Mouse (Mus musculus): ENCODE measurements around the gene Acvr1. TPM values are rescaled to one million over a fixed set of nuclear protein-coding genes. Genes with fewer than 3 reads are reported as not detected.

Acvr1 gene
- polyA plus RNA-seq, 1 experiment from 2014 or later: 4.8 TPM

GRCm38 (mm10) chr2:58432211-58432610, 134.7 kb downstream of the Acvr1 start:
- Histone ChIP-seq H3K4me2 (ENCODE audit: low read depth, low read length) (no peak overlapping the region), H3K27ac (ENCODE audit: low read length) (no peak overlapping the region), H3K4me1 (replicated peaks; ENCODE audit: control insufficient read depth, insufficient read depth, low read length) (no peaks in the 10 kb centered on the region), H3K9me3 (ENCODE audit: control insufficient read depth, low read length) (no peaks in the 10 kb centered on the region), H3K36me3 (ENCODE audit: control insufficient read depth, insufficient read depth, low read length) (no peaks in the 10 kb centered on the region), H3K27me3 (ENCODE audit: control insufficient read depth, insufficient read depth, low read depth, low read length) (no peaks in the 10 kb centered on the region), H3K9ac (ENCODE audit: low read length) (no peak overlapping the region), H3K4me3 (ENCODE audit: low read length) (no peak overlapping the region)
- 93% methylated on average over 7 of the region's 7 CpGs for WGBS
- ATAC-seq (ENCODE audit: low read depth): no peak

DNA sequence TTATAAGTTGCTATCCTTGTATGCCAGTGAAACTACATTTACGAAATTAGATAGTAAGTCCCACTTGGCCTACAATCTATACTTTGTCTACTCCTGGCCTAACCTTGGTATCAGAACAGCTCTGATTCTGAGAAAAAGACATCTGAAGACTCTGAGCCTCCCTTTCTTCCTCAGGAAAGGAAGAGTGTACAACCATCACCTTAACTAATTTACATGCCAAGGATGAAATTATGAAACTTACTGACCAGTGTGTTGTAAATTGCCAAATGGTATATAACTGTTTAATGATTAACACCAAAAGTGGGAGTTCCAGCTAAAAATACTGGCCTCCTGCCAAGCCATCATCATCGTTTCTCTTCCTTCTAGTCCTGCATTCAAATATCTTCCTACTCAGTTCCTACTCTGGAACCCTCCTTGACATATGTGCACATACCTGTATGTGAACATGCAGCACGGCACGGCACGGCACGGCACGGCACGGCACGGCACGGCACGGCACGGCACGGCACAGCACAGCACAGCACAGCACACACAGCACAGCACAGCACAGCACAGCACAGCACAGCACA, 141.4 kb downstream of the Acvr1 start:
- H3K9ac ChIP-seq (ENCODE audit: low read length): no peak overlapping the region
- no peaks in the 10 kb centered on the region for H3K36me3 ChIP-seq (ENCODE audit: control insufficient read depth, insufficient read depth, low read length)
- H3K4me3 ChIP-seq (ENCODE audit: low read length): no peak overlapping the region
- no peak for ATAC-seq (ENCODE audit: low read depth)
- no peak overlapping the region for H3K4me2 ChIP-seq (ENCODE audit: low read depth, low read length)
- no peak overlapping the region for H3K27ac ChIP-seq (ENCODE audit: low read length)
- H3K9me3 ChIP-seq (ENCODE audit: control insufficient read depth, low read length): no peaks in the 10 kb centered on the region
- H3K4me1 ChIP-seq (replicated peaks; ENCODE audit: control insufficient read depth, insufficient read depth, low read length): no peaks in the 10 kb centered on the region
- 89% methylated on average over 13 of the region's 13 CpGs for WGBS
- no peaks in the 10 kb centered on the region for H3K27me3 ChIP-seq (ENCODE audit: control insufficient read depth, insufficient read depth, low read depth, low read length)

GRCm38 (mm10) chr2:58423319-58423718, 143.6 kb downstream of the Acvr1 start:
- no peak for ATAC-seq (ENCODE audit: low read depth)
- Histone ChIP-seq H3K9ac (ENCODE audit: low read length) (no peak overlapping the region), H3K4me2 (ENCODE audit: low read depth, low read length) (no peak overlapping the region), H3K36me3 (ENCODE audit: control insufficient read depth, insufficient read depth, low read length) (no peaks in the 10 kb centered on the region), H3K27me3 (ENCODE audit: control insufficient read depth, insufficient read depth, low read depth, low read length) (no peaks in the 10 kb centered on the region), H3K9me3 (ENCODE audit: control insufficient read depth, low read length) (no peaks in the 10 kb centered on the region), H3K4me3 (ENCODE audit: low read length) (no peak overlapping the region), H3K4me1 (replicated peaks; ENCODE audit: control insufficient read depth, insufficient read depth, low read length) (no peaks in the 10 kb centered on the region), H3K27ac (ENCODE audit: low read length) (no peak overlapping the region)
- 81% methylated on average over 5 of the region's 5 CpGs for WGBS

DNA sequence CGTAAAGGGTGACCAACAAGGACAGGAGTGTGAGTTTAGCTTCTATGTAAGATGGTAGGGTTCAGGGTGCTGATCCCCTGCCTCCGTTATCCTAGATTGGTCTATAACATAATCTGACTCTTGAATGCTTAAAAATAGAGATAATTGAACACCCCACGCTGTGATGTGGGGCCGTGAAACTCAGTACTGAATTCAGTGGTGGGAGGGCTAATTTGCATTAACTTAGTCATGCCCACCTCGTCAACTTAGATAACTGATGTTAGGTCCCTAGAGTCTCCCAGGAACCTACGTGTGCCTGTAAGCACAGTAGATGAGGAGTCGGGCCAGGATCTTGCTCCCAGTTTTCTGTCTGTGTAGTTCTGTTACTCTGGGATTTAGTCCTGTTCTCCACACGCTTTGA, 147.4 kb downstream of the Acvr1 start:
- WGBS: 85% methylated on average over 8 of the region's 8 CpGs
- H3K9ac ChIP-seq (ENCODE audit: low read length): no peak overlapping the region
- no peaks in the 10 kb centered on the region for H3K27me3 ChIP-seq (ENCODE audit: control insufficient read depth, insufficient read depth, low read depth, low read length)
- H3K9me3 ChIP-seq (ENCODE audit: control insufficient read depth, low read length): no peaks in the 10 kb centered on the region
- no peaks in the 10 kb centered on the region for H3K4me1 ChIP-seq (replicated peaks; ENCODE audit: control insufficient read depth, insufficient read depth, low read length)
- H3K36me3 ChIP-seq (ENCODE audit: control insufficient read depth, insufficient read depth, low read length): no peaks in the 10 kb centered on the region
- no peak overlapping the region for H3K27ac ChIP-seq (ENCODE audit: low read length)
- H3K4me3 ChIP-seq (ENCODE audit: low read length): no peak overlapping the region
- no peak for ATAC-seq (ENCODE audit: low read depth)
- H3K4me2 ChIP-seq (ENCODE audit: low read depth, low read length): no peak overlapping the region

- H3K4me1 ChIP-seq (replicated peaks; ENCODE audit: control insufficient read depth, insufficient read depth, low read length): no peaks in the 10 kb centered on the region
- ATAC-seq (ENCODE audit: low read depth): no peak
- H3K4me3 ChIP-seq (ENCODE audit: low read length): no peak overlapping the region
- no peaks in the 10 kb centered on the region for H3K9me3 ChIP-seq (ENCODE audit: control insufficient read depth, low read length)
- H3K27me3 ChIP-seq (ENCODE audit: control insufficient read depth, insufficient read depth, low read depth, low read length): no peaks in the 10 kb centered on the region
- H3K9ac ChIP-seq (ENCODE audit: low read length): no peak overlapping the region
- 81% methylated on average over 1 of the region's 1 CpGs for WGBS
- no peak overlapping the region for H3K27ac ChIP-seq (ENCODE audit: low read length)
- no peak overlapping the region for H3K4me2 ChIP-seq (ENCODE audit: low read depth, low read length)
- no peaks in the 10 kb centered on the region for H3K36me3 ChIP-seq (ENCODE audit: control insufficient read depth, insufficient read depth, low read length)
Measured at GRCm38 (mm10) chr2:58418109-58418508, 148.8 kb downstream of the Acvr1 start.

- no peak overlapping the region for H3K4me3 ChIP-seq (ENCODE audit: low read length)
- no peaks in the 10 kb centered on the region for H3K9me3 ChIP-seq (ENCODE audit: control insufficient read depth, low read length)
- H3K36me3 ChIP-seq (ENCODE audit: control insufficient read depth, insufficient read depth, low read length): no peaks in the 10 kb centered on the region
- ATAC-seq (ENCODE audit: low read depth): no peak
- H3K4me1 ChIP-seq (replicated peaks; ENCODE audit: control insufficient read depth, insufficient read depth, low read length): no peaks in the 10 kb centered on the region
- H3K4me2 ChIP-seq (ENCODE audit: low read depth, low read length): no peak overlapping the region
- WGBS: 80% methylated on average over 9 of the region's 9 CpGs
- H3K27ac ChIP-seq (ENCODE audit: low read length): no peak overlapping the region
- no peaks in the 10 kb centered on the region for H3K27me3 ChIP-seq (ENCODE audit: control insufficient read depth, insufficient read depth, low read depth, low read length)
- no peak overlapping the region for H3K9ac ChIP-seq (ENCODE audit: low read length)
Measured at GRCm38 (mm10) chr2:58417684-58418083, 149.3 kb downstream of the Acvr1 start.

- Histone ChIP-seq H3K4me3 (ENCODE audit: low read length) (no peak overlapping the region), H3K9ac (ENCODE audit: low read length) (no peak overlapping the region), H3K4me1 (replicated peaks; ENCODE audit: control insufficient read depth, insufficient read depth, low read length) (no peaks in the 10 kb centered on the region), H3K9me3 (ENCODE audit: control insufficient read depth, low read length) (no peaks in the 10 kb centered on the region), H3K27me3 (ENCODE audit: control insufficient read depth, insufficient read depth, low read depth, low read length) (no peaks in the 10 kb centered on the region), H3K4me2 (ENCODE audit: low read depth, low read length) (no peak overlapping the region), H3K27ac (ENCODE audit: low read length) (no peak overlapping the region), H3K36me3 (ENCODE audit: control insufficient read depth, insufficient read depth, low read length) (no peaks in the 10 kb centered on the region)
- no peak for ATAC-seq (ENCODE audit: low read depth)
Measured at GRCm38 (mm10) chr2:58415037-58415436, 151.9 kb downstream of the Acvr1 start.

- Histone ChIP-seq H3K27me3 (ENCODE audit: control insufficient read depth, insufficient read depth, low read depth, low read length) (no peaks in the 10 kb centered on the region), H3K9me3 (ENCODE audit: control insufficient read depth, low read length) (no peaks in the 10 kb centered on the region), H3K36me3 (ENCODE audit: control insufficient read depth, insufficient read depth, low read length) (no peaks in the 10 kb centered on the region), H3K4me2 (ENCODE audit: low read depth, low read length) (no peak overlapping the region), H3K4me3 (ENCODE audit: low read length) (no peak overlapping the region), H3K27ac (ENCODE audit: low read length) (no peak overlapping the region), H3K9ac (ENCODE audit: low read length) (no peak overlapping the region), H3K4me1 (replicated peaks; ENCODE audit: control insufficient read depth, insufficient read depth, low read length) (no peaks in the 10 kb centered on the region)
- ATAC-seq (ENCODE audit: low read depth): no peak
- 61% methylated on average over 5 of the region's 5 CpGs for WGBS
Measured at GRCm38 (mm10) chr2:58408926-58409634, 157.9 kb downstream of the Acvr1 start.

DNA sequence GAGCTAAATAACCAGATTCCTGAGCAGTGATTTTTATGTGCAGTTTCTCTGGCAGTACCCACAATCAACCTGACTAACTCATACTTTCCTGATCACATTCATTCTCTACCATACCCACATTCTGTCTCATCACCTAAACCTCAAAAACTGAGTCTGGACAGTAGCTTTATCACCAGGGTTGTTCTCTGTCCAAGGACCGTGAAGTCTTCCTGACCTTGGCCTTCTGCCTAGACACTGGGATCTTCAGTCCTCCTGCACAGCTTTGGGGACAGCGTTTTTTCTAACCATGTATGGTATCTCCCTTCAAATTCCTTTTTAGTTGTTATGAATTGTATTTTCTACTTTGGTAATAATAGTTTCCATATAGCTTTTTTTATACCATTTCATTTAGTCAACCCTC, 163.5 kb downstream of the Acvr1 start:
- H3K27me3 ChIP-seq (ENCODE audit: control insufficient read depth, insufficient read depth, low read depth, low read length): no peaks in the 10 kb centered on the region
- H3K9ac ChIP-seq (ENCODE audit: low read length): no peak overlapping the region
- no peak overlapping the region for H3K27ac ChIP-seq (ENCODE audit: low read length)
- H3K4me3 ChIP-seq (ENCODE audit: low read length): no peak overlapping the region
- H3K36me3 ChIP-seq (ENCODE audit: control insufficient read depth, insufficient read depth, low read length): no peaks in the 10 kb centered on the region
- H3K4me2 ChIP-seq (ENCODE audit: low read depth, low read length): no peak overlapping the region
- no peaks in the 10 kb centered on the region for H3K4me1 ChIP-seq (replicated peaks; ENCODE audit: control insufficient read depth, insufficient read depth, low read length)
- no peak for ATAC-seq (ENCODE audit: low read depth)
- WGBS: 83% methylated on average over 2 of the region's 2 CpGs
- H3K9me3 ChIP-seq (ENCODE audit: control insufficient read depth, low read length): no peaks in the 10 kb centered on the region
